Mouse (Mus musculus) forebrain, embryonic 12.5 days (tissue): ENCODE measurements around the gene Eif5a2. TPM values are rescaled to one million over a fixed set of nuclear protein-coding genes. Genes with fewer than 3 reads are reported as not detected.
"Not testable (repeated sequence)": the region's sequence is repeated elsewhere in the genome, so short reads cannot be mapped to it uniquely, and the experiment has no call there.

Source experiments
- ATAC-seq: fragments of 200-750 bp; cut with Nextera tagmentation; 2 replicates; pipeline ENCODE4 v1.8.0; 2017; ENCODE audit warnings: moderate TSS enrichment; ENCODE audit not compliant: low FRiP score
- H3K27ac ChIP-seq: fragments of 300-500 bp; sonication (generic); 2 replicates; pipeline ENCODE4 v1.5.1; 2016; ENCODE audit warnings: mild to moderate bottlenecking
- H3K27me3 ChIP-seq: fragments of 300-500 bp; sonication (generic); 2 replicates; pipeline ENCODE4 v1.6.1; 2016; ENCODE audit warnings: mild to moderate bottlenecking
- H3K36me3 ChIP-seq: fragments of 300-500 bp; sonication (generic); replicated peaks from 2 replicates; pipeline ENCODE4 v1.6.1; 2016; ENCODE audit warnings: mild to moderate bottlenecking
- H3K4me1 ChIP-seq: fragments of 300-500 bp; sonication (generic); 2 replicates; pipeline ENCODE4 v1.6.1; 2016
- H3K4me2 ChIP-seq: fragments of 300-500 bp; sonication (generic); 2 replicates; pipeline ENCODE4 v1.6.1; 2016; ENCODE audit warnings: mild to moderate bottlenecking, moderate library complexity
- H3K4me3 ChIP-seq: fragments of 300-500 bp; sonication (generic); replicated peaks from 2 replicates; pipeline ENCODE4 v1.5.1; 2016; ENCODE audit warnings: mild to moderate bottlenecking
- H3K9ac ChIP-seq: fragments of 300-500 bp; sonication (generic); 2 replicates; pipeline ENCODE4 v1.6.1; 2016; ENCODE audit warnings: mild to moderate bottlenecking
- H3K9me3 ChIP-seq: fragments of 300-500 bp; sonication (generic); 2 replicates; pipeline ENCODE4 v1.6.1; 2016
- whole genome bisulfite sequencing: fragments of 180-500 bp; shearing (Covaris S2); methylation state at CpG from one replicate; pipeline ENCODE4 v1.1.7; 2016; 5-methylcytosine and 5-hydroxymethylcytosine counted together
- polyA plus RNA-seq: library from polyadenylated mRNA; unstranded; fragments of >200 nt; fragmentation: Nextera tagmentation; extraction: Ambion mirVana; gene quantifications from 2 replicates; pipeline ENCODE4 v1.2.1, GENCODE M21; 2016

Gene Eif5a2
- 13.1 and 13.8 TPM in 2 replicates for polyA plus RNA-seq

- Histone ChIP-seq H3K4me2 (peak within 1 kb of the TSS; percentile 96), H3K9ac (peak within 1 kb of the TSS; percentile 75), H3K4me3 (peak within 1 kb of the TSS; percentile 76), H3K27ac (no peak within 1 kb of the TSS), H3K9me3 (no peaks in the 10 kb centered on the region), H3K27me3 (peaks cover 7% of the 10 kb centered on the region; the same call in 1 of the 2 replicates), H3K4me1 (peaks cover 10% of the 10 kb centered on the region), H3K36me3 (no peaks in the 10 kb centered on the region)
- 1% methylated on average over 42 of the region's 46 CpGs for WGBS
- ATAC-seq, result peak; percentile 99
Observed at GRCm38 (mm10) chr3:28780994-28781393, at the start of gene Eif5a2. TSS of gene Eif5a2 (plus strand) at chr3:28781276.

GRCm38 (mm10) chr3:28734712-28735111 lies 46.4 kb upstream of the Eif5a2 start:
- Histone ChIP-seq H3K9ac (no peak overlapping the region), H3K4me2 (no peak overlapping the region), H3K9me3 (no peaks in the 10 kb centered on the region), H3K27me3 (peaks cover 13% of the 10 kb centered on the region), H3K4me3 (no peak overlapping the region), H3K27ac (no peak overlapping the region), H3K4me1 (no peaks in the 10 kb centered on the region; the same call in 1 of the 2 replicates), H3K36me3 (no peaks in the 10 kb centered on the region)
- WGBS, result 70% methylated on average over 2 of the region's 2 CpGs
- no peak for ATAC-seq

GRCm38 (mm10) chr3:28736981-28737380 lies 44.1 kb upstream of the Eif5a2 start:
- 34% methylated on average over 2 of the region's 2 CpGs for WGBS

GRCm38 (mm10) chr3:28740353-28740752 lies 40.7 kb upstream of the Eif5a2 start:
- Histone ChIP-seq H3K27me3 (peaks cover 13% of the 10 kb centered on the region), H3K4me2 (no peak overlapping the region), H3K4me1 (no peaks in the 10 kb centered on the region; the same call in 1 of the 2 replicates), H3K4me3 (no peak overlapping the region), H3K27ac (no peak overlapping the region), H3K9ac (no peak overlapping the region), H3K36me3 (no peaks in the 10 kb centered on the region), H3K9me3 (no peaks in the 10 kb centered on the region)
- no peak for ATAC-seq
- WGBS, result 27% methylated on average over 6 of the region's 6 CpGs

More at GRCm38 (mm10) chr3:28736981-28737380, 44.1 kb upstream of the Eif5a2 start:
- no peak overlapping the region for H3K4me2 ChIP-seq
- H3K4me1 ChIP-seq, result no peaks in the 10 kb centered on the region; the same call in 1 of the 2 replicates
- H3K9me3 ChIP-seq, result no peaks in the 10 kb centered on the region
- H3K27me3 ChIP-seq, result peaks cover 15% of the 10 kb centered on the region
- no peak overlapping the region for H3K9ac ChIP-seq
- H3K36me3 ChIP-seq, result no peaks in the 10 kb centered on the region
- ATAC-seq, result no peak
- no peak overlapping the region for H3K27ac ChIP-seq
- H3K4me3 ChIP-seq, result no peak overlapping the region

GRCm38 (mm10) chr3:28743251-28743650 lies 37.8 kb upstream of the Eif5a2 start:
- ATAC-seq, result no peak
- Histone ChIP-seq H3K27ac (no peak overlapping the region), H3K36me3 (no peaks in the 10 kb centered on the region)

GRCm38 (mm10) chr3:28745835-28746483 lies 35.1 kb upstream of the Eif5a2 start:
- Histone ChIP-seq H3K9me3 (no peaks in the 10 kb centered on the region), H3K27ac (no peak overlapping the region), H3K4me1 (no peaks in the 10 kb centered on the region), H3K4me3 (no peak overlapping the region), H3K27me3 (peaks cover 6% of the 10 kb centered on the region; the same call in 1 of the 2 replicates), H3K9ac (no peak overlapping the region), H3K36me3 (no peaks in the 10 kb centered on the region), H3K4me2 (no peak overlapping the region)
- peak; percentile 85 for ATAC-seq
- 32% methylated on average over 7 of the region's 7 CpGs for WGBS

More at GRCm38 (mm10) chr3:28743251-28743650, 37.8 kb upstream of the Eif5a2 start:
- Histone ChIP-seq H3K4me3 (no peak overlapping the region), H3K4me1 (no peaks in the 10 kb centered on the region), H3K27me3 (peaks cover 13% of the 10 kb centered on the region), H3K4me2 (no peak overlapping the region), H3K9me3 (no peaks in the 10 kb centered on the region), H3K9ac (no peak overlapping the region)
- WGBS, result 50% methylated on average over 8 of the region's 8 CpGs

- ATAC-seq, result no peak
- Histone ChIP-seq H3K4me1 (no peaks in the 10 kb centered on the region), H3K9ac (no peak overlapping the region), H3K27ac (no peak overlapping the region), H3K4me2 (no peak overlapping the region), H3K27me3 (peaks cover 3% of the 10 kb centered on the region; the same call in 1 of the 2 replicates), H3K4me3 (no peak overlapping the region), H3K9me3 (no peaks in the 10 kb centered on the region), H3K36me3 (no peaks in the 10 kb centered on the region)
- 91% methylated on average over 3 of the region's 3 CpGs for WGBS
Observed at GRCm38 (mm10) chr3:28748151-28748550, 32.9 kb upstream of the Eif5a2 start.

GRCm38 (mm10) chr3:28748956-28749355 lies 32.1 kb upstream of the Eif5a2 start:
- no peaks in the 10 kb centered on the region for H3K36me3 ChIP-seq
- H3K27ac ChIP-seq, result no peak overlapping the region
- H3K9me3 ChIP-seq, result no peaks in the 10 kb centered on the region
- no peaks in the 10 kb centered on the region for H3K27me3 ChIP-seq
- no peak overlapping the region for H3K4me2 ChIP-seq
- no peaks in the 10 kb centered on the region for H3K4me1 ChIP-seq
- H3K4me3 ChIP-seq, result no peak overlapping the region
- H3K9ac ChIP-seq, result no peak overlapping the region
- ATAC-seq, result no peak

- no peaks in the 10 kb centered on the region for H3K36me3 ChIP-seq
- no peaks in the 10 kb centered on the region for H3K27me3 ChIP-seq
- H3K4me3 ChIP-seq, result no peak overlapping the region
- H3K9ac ChIP-seq, result no peak overlapping the region
- no peak overlapping the region for H3K4me2 ChIP-seq
- no peaks in the 10 kb centered on the region for H3K9me3 ChIP-seq
- 58% methylated on average over 7 of the region's 7 CpGs for WGBS
- H3K4me1 ChIP-seq, result no peaks in the 10 kb centered on the region; the same call in 1 of the 2 replicates
- 0 out of 2 replicates have a peak, but pooled peaks have one; percentile 36 for ATAC-seq
- no peak overlapping the region for H3K27ac ChIP-seq
Observed at GRCm38 (mm10) chr3:28755477-28755876, 25.6 kb upstream of the Eif5a2 start.

- H3K4me1 ChIP-seq, result no peaks in the 10 kb centered on the region
- no peak overlapping the region for H3K4me2 ChIP-seq
- no peak overlapping the region for H3K9ac ChIP-seq
- H3K27ac ChIP-seq, result no peak overlapping the region
- no peak for ATAC-seq
- H3K36me3 ChIP-seq, result no peaks in the 10 kb centered on the region
- H3K4me3 ChIP-seq, result no peak overlapping the region
- no peaks in the 10 kb centered on the region for H3K9me3 ChIP-seq
- H3K27me3 ChIP-seq, result no peaks in the 10 kb centered on the region
- 82% methylated on average over 8 of the region's 8 CpGs for WGBS
Observed at GRCm38 (mm10) chr3:28761225-28761789, 19.8 kb upstream of the Eif5a2 start.

GRCm38 (mm10) chr3:28766935-28767334 lies 14.1 kb upstream of the Eif5a2 start:
- no peak overlapping the region for H3K4me3 ChIP-seq
- H3K27me3 ChIP-seq, result no peaks in the 10 kb centered on the region
- H3K4me1 ChIP-seq, result no peaks in the 10 kb centered on the region
- no peak overlapping the region for H3K9ac ChIP-seq
- 92% methylated on average over 4 of the region's 4 CpGs for WGBS
- H3K27ac ChIP-seq, result no peak overlapping the region
- H3K36me3 ChIP-seq, result no peaks in the 10 kb centered on the region
- no peak for ATAC-seq
- H3K9me3 ChIP-seq, result no peaks in the 10 kb centered on the region
- H3K4me2 ChIP-seq, result no peak overlapping the region

GRCm38 (mm10) chr3:28768222-28768621 lies 12.9 kb upstream of the Eif5a2 start:
- H3K4me1 ChIP-seq, result no peaks in the 10 kb centered on the region
- H3K36me3 ChIP-seq, result no peaks in the 10 kb centered on the region
- no peak overlapping the region for H3K4me3 ChIP-seq
- H3K27me3 ChIP-seq, result no peaks in the 10 kb centered on the region
- WGBS, result 87% methylated on average over 3 of the region's 3 CpGs
- no peak for ATAC-seq
- no peak overlapping the region for H3K4me2 ChIP-seq
- no peak overlapping the region for H3K27ac ChIP-seq
- H3K9me3 ChIP-seq, result no peaks in the 10 kb centered on the region
- H3K9ac ChIP-seq, result no peak overlapping the region

- not testable (repeated sequence) for H3K4me1 ChIP-seq, H3K27ac ChIP-seq, H3K4me3 ChIP-seq, H3K36me3 ChIP-seq, H3K4me2 ChIP-seq, H3K9me3 ChIP-seq, ATAC-seq, H3K9ac ChIP-seq, H3K27me3 ChIP-seq
- 62% methylated on average over 4 of the region's 4 CpGs for WGBS
Observed at GRCm38 (mm10) chr3:28772919-28773318, 8.2 kb upstream of the Eif5a2 start.
